Mouse (Mus musculus) hindbrain, embryonic 11.5 days (tissue): Measurements from ENCODE around the gene Trim41. TPM values are rescaled to one million over a fixed set of nuclear protein-coding genes. Genes with fewer than 3 reads are reported as not detected.

Source experiments
- ATAC-seq: fragments of 200-750 bp; cut with Nextera tagmentation; 2 replicates; pipeline ENCODE4 v1.8.0; 2017; ENCODE audit warnings: mild to moderate bottlenecking, moderate TSS enrichment, moderate library complexity; ENCODE audit not compliant: low FRiP score
- DNase-seq: peaks from one replicate; pipeline ENCODE4 v3.0.0-alpha.2; 2015; ENCODE audit warnings: low spot score
- H3K27ac ChIP-seq: fragments of 300-500 bp; sonication (generic); 2 replicates; pipeline ENCODE4 v1.5.1; 2014; ENCODE audit warnings: mild to moderate bottlenecking, low read depth, low read length
- H3K27me3 ChIP-seq: fragments of 300-500 bp; sonication (generic); 2 replicates; pipeline ENCODE4 v1.6.1; 2014; ENCODE audit warnings: mild to moderate bottlenecking, low read length, moderate library complexity, mixed read lengths; ENCODE audit not compliant: control insufficient read depth, insufficient read depth
- H3K36me3 ChIP-seq: fragments of 300-500 bp; sonication (generic); 2 replicates; pipeline ENCODE4 v1.6.1; 2014; ENCODE audit warnings: mild to moderate bottlenecking, low read length, moderate library complexity, mixed read lengths; ENCODE audit not compliant: control insufficient read depth, insufficient read depth
- H3K4me1 ChIP-seq: fragments of 300-500 bp; sonication (generic); replicated peaks from 2 replicates; pipeline ENCODE4 v1.6.1; 2014; ENCODE audit warnings: low read length, mixed read lengths; ENCODE audit not compliant: control insufficient read depth, insufficient read depth
- H3K4me2 ChIP-seq: fragments of 300-500 bp; sonication (generic); replicated peaks from 2 replicates; pipeline ENCODE4 v1.6.1; 2014; ENCODE audit warnings: mild to moderate bottlenecking, low read depth, low read length
- H3K4me3 ChIP-seq: fragments of 300-500 bp; sonication (generic); 2 replicates; pipeline ENCODE4 v1.5.1; 2014; ENCODE audit warnings: low read depth, low read length
- H3K9ac ChIP-seq: fragments of 300-500 bp; sonication (generic); 2 replicates; pipeline ENCODE4 v1.6.1; 2014; ENCODE audit warnings: low read depth, low read length
- H3K9me3 ChIP-seq: fragments of 300-500 bp; sonication (generic); 2 replicates; pipeline ENCODE4 v1.6.1; 2016; ENCODE audit warnings: low read length; ENCODE audit not compliant: control insufficient read depth
- WGBS: fragments of 180-500 bp; shearing (Covaris S2); extraction: QIAGEN DNeasy Blood & Tissue Kit; methylation state at CpG from one replicate; pipeline ENCODE4 v1.1.7; 2014; 5-methylcytosine and 5-hydroxymethylcytosine counted together
- polyA plus RNA-seq: library from polyadenylated mRNA; unstranded; fragments of >200 nt; fragmentation: Nextera tagmentation; extraction: Ambion mirVana; gene quantifications from 2 replicates; pipeline ENCODE4 v1.2.1, GENCODE M21; 2014

The Trim41 gene
- polyA plus RNA-seq, 1 experiment from 2014 or later = 4.2 TPM

GRCm38 (mm10) chr11:48803988-48804387 is 13.2 kb downstream of the Trim41 start:
- Histone ChIP-seq H3K4me1 (peaks cover 9% of the 10 kb centered on the region), H3K9me3 (no peaks in the 10 kb centered on the region), H3K4me2 (no peak overlapping the region), H3K4me3 (no peak overlapping the region), H3K27me3 (no peaks in the 10 kb centered on the region), H3K27ac (no peak overlapping the region), H3K36me3 (peaks cover 17% of the 10 kb centered on the region), H3K9ac (no peak overlapping the region)
- 100% methylated on average over 2 of the region's 2 CpGs for WGBS
- DNase-seq = no peak
- ATAC-seq = no peak

DNA sequence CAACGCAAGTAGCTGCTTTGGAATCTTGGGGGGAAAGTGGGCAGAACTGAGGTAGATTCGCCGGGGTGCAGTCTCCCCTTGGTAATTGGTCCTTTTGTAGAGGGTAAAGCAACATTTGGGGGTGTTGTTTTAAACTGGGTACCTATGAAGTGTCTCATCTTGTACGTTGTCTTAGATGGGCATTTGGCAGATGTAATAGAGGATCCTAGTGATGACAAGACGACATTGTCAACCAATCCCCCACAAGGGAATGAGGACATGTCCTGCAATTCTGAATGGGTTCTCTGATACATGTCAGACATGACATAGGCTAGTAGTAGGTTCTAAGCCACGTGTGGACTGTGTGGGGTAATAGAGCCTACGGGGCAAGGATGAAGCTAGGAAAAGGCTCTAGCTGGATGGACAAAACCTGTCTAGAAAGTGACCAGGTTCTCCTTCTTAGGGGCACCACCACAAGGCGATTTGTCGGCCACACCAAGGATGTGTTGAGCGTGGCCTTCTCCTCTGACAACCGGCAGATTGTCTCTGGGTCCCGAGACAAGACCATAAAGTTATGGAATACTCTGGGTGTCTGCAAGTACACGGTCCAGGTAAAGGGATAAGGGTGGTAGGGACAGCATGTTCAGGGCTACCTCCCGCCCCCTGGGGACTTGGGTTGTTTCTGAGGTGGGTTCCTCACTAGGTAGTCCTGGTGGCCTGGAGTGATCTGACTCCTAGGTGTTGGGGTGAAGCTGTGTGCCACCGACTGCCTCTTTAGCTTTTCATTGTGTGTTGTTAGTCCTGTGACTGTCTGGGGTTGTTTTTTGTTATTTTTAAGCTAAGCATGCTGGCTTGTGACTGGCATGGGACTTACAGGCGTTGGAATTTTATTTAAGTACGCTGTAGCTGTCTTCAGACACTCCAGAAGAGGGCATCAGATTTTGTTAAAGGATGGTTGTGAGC is 15.1 kb downstream of the Trim41 start:
- peak overlapping the region; percentile 50 for H3K4me2 ChIP-seq
- H3K9ac ChIP-seq = peak overlapping the region; percentile 87
- peaks cover 15% of the 10 kb centered on the region for H3K36me3 ChIP-seq
- H3K4me3 ChIP-seq = peak overlapping the region; percentile 71
- H3K4me1 ChIP-seq = peaks cover 9% of the 10 kb centered on the region
- DNase-seq (no peak), ATAC-seq (no peak)
- no peaks in the 10 kb centered on the region for H3K27me3 ChIP-seq
- WGBS = 84% methylated on average over 17 of the region's 17 CpGs
- no peak overlapping the region for H3K27ac ChIP-seq
- no peaks in the 10 kb centered on the region for H3K9me3 ChIP-seq

GRCm38 (mm10) chr11:48799921-48800701 is 17.0 kb downstream of the Trim41 start, which contains the start of gene Rack1:
Gene Rack1, plus strand, starts transcription at chr11:48800332.
- peaks cover 9% of the 10 kb centered on the region for H3K4me1 ChIP-seq
- WGBS = under 1% methylated on average over 47 of the region's 47 CpGs
- peak within 1 kb of the TSS; percentile 89 for H3K27ac ChIP-seq
- no peaks in the 10 kb centered on the region for H3K9me3 ChIP-seq
- H3K9ac ChIP-seq = peak within 1 kb of the TSS; percentile 87
- H3K27me3 ChIP-seq = no peaks in the 10 kb centered on the region
- H3K4me2 ChIP-seq = peak within 1 kb of the TSS; percentile 50
- ATAC-seq (peak; percentile 93), DNase-seq (peak; percentile 90)
- H3K4me3 ChIP-seq = peak within 1 kb of the TSS; percentile 71
- peaks cover 10% of the 10 kb centered on the region; the same call in 1 of the 2 replicates for H3K36me3 ChIP-seq

DNA sequence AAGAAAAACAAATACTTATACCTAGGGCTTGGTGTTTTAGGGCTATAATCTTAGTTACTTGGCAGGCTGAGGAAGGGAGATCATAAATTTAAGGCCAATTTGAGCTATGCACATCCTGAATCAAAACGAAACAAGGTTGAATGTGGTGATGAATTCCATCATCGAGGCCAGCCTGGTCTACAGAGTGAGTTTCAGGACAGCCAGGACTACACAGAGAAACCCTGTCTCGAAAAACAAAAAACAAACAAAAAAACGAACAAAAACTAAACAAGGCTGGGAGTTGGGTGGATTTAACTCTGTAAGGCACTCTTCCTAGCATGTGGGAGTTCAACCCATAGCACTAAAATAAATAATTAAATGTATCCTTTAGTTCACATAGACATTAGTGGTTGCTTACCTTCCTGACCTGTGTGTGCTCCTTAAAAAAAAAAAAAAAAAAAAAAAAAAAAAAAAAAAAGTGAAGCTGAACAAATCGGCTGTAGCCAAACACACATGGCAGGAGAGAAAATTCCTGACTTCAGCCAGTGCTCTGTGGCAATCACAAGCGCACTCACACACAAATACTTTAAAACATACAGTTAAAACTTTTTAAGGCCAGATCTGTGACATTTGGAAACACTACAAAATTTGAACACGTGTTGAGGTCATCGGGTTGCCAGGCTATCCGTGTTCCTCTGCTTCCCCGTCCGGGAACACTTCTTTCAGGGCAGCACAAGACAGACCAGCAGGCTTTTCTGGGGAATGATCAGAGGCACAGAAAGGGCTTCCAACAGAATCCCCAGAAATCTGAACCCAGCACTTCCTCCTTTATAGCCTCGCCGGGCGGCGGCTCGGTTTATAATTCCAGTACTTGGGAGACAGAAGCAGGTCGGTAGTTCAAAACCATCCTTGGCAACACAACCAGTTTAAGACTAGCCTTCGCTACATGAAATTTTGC is 17.9 kb downstream of the Trim41 start:
- peak overlapping the region; percentile 89 for H3K27ac ChIP-seq
- H3K9me3 ChIP-seq = no peaks in the 10 kb centered on the region
- 9% methylated on average over 18 of the region's 18 CpGs for WGBS
- H3K4me3 ChIP-seq = peak overlapping the region; percentile 71
- ATAC-seq = peak; percentile 36
- H3K4me1 ChIP-seq = peaks cover 9% of the 10 kb centered on the region
- H3K9ac ChIP-seq = peak overlapping the region; percentile 87
- DNase-seq = no peak
- H3K27me3 ChIP-seq = no peaks in the 10 kb centered on the region
- H3K36me3 ChIP-seq = peaks cover 8% of the 10 kb centered on the region; the same call in 1 of the 2 replicates
- H3K4me2 ChIP-seq = peak overlapping the region; percentile 50

- Histone ChIP-seq H3K9ac (no peak overlapping the region), H3K36me3 (0 out of 2 replicates have a peak, but pooled peaks cover under 1% of the 10 kb centered on the region), H3K4me2 (no peak overlapping the region; the same call in 1 of the 2 replicates), H3K27me3 (no peaks in the 10 kb centered on the region), H3K9me3 (no peaks in the 10 kb centered on the region), H3K4me3 (no peak overlapping the region), H3K27ac (no peak overlapping the region), H3K4me1 (peaks cover 9% of the 10 kb centered on the region)
- ATAC-seq = no peak
- DNase-seq = no peak
- WGBS = 86% methylated on average over 7 of the region's 7 CpGs
Measured at GRCm38 (mm10) chr11:48798308-48798707, 18.8 kb downstream of the Trim41 start.

DNA sequence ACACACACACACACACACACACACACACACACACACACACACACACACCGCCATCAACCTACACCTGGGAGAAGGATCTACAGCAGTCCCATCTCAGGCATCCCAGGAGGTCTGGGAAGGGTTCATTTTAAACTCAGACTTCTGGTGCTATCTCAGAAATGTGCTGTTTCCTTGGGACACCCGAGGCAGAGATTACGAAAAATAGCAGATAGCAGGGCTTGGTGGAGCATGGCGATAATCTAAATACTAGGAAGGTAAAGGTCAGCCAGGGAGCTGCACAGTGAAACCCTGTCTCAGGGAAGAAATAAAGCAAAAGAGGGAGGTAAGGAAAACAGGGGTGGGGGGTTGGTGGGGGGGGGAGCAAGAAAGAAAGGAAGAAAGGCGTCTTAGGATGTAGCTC is 19.9 kb downstream of the Trim41 start:
- Histone ChIP-seq H3K4me3 (no peak overlapping the region), H3K4me1 (peaks cover 8% of the 10 kb centered on the region), H3K4me2 (no peak overlapping the region), H3K9me3 (no peaks in the 10 kb centered on the region), H3K9ac (no peak overlapping the region), H3K36me3 (no peaks in the 10 kb centered on the region), H3K27ac (no peak overlapping the region), H3K27me3 (no peaks in the 10 kb centered on the region)
- ATAC-seq (no peak), DNase-seq (no peak)
- 82% methylated on average over 5 of the region's 5 CpGs for WGBS

DNA sequence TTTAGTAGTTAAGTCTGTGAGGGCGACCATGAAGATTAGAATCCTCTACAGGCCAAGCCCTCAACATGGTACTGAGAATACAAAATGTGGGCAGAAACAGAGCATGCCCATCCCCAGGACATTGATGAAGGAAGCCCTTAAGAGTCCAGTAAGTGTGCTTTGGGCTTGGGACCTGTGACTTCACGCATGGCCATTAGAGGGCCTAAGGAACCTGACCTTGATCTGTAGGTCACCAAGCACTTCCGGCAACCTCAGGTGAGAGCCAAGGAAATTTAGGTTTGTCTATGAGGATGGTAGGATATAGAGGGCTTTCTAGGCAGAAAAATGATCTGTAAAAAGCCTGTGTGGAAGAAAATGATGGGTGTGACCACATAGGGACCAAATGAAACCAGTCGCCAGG is 20.9 kb downstream of the Trim41 start:
- Histone ChIP-seq H3K4me2 (no peak overlapping the region), H3K27me3 (no peaks in the 10 kb centered on the region), H3K9me3 (no peaks in the 10 kb centered on the region), H3K27ac (no peak overlapping the region), H3K4me1 (no peaks in the 10 kb centered on the region), H3K4me3 (no peak overlapping the region), H3K36me3 (no peaks in the 10 kb centered on the region), H3K9ac (no peak overlapping the region)
- ATAC-seq (no peak), DNase-seq (no peak)
- 83% methylated on average over 4 of the region's 4 CpGs for WGBS

DNA sequence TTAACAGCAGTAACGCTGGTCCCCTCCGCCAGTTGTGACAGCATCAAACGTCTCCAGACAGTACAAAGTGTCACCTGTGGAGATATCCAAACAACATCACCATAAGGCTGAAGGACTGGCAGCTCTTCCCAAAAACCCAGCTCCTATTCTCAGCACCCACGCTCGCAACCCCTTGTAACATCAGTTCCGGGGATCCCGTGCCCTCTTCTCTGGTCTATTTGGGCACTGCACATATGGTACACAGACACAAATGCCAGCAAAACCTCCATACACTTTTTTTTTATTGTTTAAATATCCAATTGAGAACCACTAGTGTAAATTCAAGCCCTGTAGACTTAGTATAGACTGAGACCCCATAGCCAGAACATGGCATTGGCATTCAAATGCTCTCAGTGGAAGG is 21.9 kb downstream of the Trim41 start:
- no peaks in the 10 kb centered on the region for H3K27me3 ChIP-seq
- ATAC-seq (no peak), DNase-seq (no peak)
- H3K9ac ChIP-seq = no peak overlapping the region
- no peaks in the 10 kb centered on the region for H3K4me1 ChIP-seq
- WGBS = 86% methylated on average over 7 of the region's 7 CpGs
- H3K4me2 ChIP-seq = no peak overlapping the region
- H3K4me3 ChIP-seq = no peak overlapping the region
- no peaks in the 10 kb centered on the region for H3K9me3 ChIP-seq
- H3K27ac ChIP-seq = no peak overlapping the region
- H3K36me3 ChIP-seq = no peaks in the 10 kb centered on the region
